Mouse (Mus musculus): ENCODE measurements at regions not wholly inside any gene's neighbourhood (a gene's known extent, or its start where the extent isn't known, plus 50 kb on each side); places are given as distances from the start of the nearest gene placed in this dataset.

GRCm38 (mm10) chr10:99419532-99419931 is 156.5 kb downstream of the Dusp6 start:
- TF ChIP-seq TAL1 (IDR thresholded peaks at IDR 0.05; ENCODE audit: low read length) (no peak), GATA1 (IDR thresholded peaks at IDR 0.05; ENCODE audit: low read length) (no peak)
